Mouse (Mus musculus): ENCODE measurements around the gene Hdac7.

The Hdac7 gene

DNA sequence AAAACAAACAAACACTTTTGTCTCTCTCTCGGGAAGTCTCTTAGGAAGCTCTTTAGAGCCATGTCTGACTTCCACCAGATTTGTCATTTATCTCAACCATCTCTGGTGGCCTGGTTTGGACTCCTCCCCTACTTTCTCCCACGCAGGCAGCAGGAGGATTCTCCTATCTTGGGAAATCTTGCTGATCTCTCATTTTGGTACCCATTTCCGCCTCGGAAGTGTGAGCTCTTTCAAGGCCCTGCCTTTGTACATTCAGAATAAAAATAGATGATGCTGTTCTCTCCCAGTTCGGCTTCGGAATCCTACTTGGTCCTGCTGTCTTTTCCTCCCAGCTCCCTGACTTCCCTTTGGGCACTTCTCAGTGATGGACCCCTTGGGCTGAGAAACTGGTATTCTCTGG is 10.2 kb upstream of the Hdac7 start:
- no peak for DNase-seq

DNA sequence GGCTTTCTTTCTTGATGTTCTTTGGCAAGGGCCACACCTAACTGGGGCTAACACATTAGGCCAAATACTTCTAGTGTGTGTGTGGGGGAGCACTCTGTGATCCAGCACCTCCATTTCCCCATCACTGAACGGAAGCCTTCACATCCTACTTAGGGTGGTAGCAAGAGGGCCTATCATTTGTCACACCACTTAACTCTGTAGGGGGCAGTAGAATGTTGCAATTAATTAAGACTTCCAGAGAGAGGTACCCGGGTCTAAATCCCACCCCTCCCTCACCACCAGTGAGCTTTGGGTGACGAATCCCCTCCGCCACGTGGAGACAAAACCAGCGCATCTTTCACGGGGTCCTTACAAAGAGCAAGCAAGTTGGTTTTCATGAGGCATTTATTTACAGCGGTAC is 9.8 kb upstream of the Hdac7 start:
- no peak for DNase-seq

DNA sequence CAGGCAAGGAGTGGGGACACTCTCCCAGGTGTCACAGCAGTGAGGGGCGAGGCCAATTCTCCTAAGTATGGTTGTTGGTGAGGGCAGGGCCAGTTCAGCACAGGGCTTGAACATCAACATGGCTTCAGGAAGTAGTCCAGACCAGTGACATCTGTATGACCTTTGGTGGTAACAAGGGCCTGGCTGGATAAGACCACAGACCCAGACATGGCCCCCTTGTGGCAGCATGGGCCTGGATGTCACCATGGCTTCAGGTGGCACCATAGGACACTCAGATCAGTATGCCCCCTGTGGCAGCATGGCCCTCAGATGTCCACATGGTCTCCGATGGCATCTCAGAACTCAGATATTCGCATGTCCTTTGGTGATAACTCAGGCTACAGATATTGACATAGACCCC is 8.0 kb upstream of the Hdac7 start:
- DNase-seq: no peak

DNA sequence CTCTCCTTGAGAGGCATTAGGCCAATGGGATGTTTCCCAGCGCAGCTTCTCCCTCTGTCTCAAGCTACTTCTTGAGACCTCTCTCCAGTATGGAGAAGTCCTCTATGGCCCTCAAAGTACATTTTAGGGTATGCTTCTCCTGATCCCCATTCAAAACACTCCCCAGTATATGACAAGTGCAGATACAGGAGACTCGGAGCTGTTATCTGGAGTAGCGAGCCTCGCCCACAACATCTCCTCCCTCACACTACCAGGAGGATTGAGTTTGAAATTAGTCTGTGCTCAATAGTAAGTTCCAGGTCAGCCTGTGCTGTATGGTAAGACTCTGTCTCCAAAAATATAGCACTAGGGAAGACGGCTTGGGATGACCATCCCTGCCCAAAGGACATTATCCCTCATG is 6.7 kb upstream of the Hdac7 start:
- DNase-seq: no peak

DNA sequence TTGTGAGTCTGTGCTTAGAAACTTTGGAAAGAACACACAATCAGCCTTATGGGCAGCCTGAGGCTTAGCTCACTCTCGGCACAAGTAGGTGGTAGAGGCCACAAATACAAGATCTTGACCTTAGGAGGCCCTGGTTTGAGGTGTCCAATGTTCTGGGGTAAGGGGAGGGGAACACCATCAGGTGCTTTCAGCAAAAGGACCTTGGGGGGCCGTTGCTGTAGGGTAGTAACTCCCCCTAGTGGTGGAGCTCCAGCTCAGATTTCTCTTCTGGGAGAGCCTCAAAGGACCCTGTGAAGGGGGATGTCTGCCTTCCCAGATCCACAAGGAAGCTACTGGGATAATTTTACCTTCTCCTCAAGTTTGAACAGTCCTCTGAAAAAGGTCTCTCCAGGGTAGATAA is 6.1 kb upstream of the Hdac7 start:
- DNase-seq: no peak

DNA sequence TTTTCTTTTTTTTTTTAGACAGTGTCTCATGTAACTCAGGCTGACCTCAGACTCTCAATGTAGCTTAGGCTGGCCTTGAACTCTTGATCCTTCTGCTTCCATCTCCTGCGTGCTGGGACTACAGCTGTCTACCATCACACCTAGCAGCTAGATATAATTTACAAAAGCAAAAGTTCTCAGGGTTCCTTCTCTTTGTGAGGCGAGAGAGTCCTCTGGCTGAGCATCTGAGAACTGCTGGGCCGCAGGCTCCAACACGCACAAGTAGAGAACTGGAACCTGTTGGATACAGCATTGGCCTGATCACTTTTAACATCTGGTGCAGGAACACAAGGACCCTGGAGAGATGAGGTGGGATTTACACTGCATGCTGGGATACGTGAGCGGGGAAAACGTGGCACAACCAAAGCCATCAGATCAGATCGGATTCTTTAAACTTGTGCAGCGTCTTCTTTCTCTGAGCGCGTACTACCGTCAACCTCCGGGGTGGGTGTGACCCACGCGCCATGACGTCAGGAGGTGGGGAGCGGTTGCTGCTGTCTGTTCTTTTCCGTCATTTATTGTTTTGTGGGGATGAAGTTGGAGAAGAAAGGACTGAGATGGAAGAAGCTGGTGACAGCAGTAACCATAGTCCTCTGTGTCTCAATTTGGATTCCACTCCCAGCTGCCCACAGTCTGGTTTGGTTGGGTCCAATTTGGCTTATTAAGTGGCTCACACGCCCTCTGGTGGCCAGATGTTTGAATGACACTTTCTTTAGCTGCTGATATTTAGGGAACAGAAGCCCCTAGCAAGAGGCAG is 5.0 kb upstream of the Hdac7 start:
- DNase-seq: peak; percentile 58 to 80

DNA sequence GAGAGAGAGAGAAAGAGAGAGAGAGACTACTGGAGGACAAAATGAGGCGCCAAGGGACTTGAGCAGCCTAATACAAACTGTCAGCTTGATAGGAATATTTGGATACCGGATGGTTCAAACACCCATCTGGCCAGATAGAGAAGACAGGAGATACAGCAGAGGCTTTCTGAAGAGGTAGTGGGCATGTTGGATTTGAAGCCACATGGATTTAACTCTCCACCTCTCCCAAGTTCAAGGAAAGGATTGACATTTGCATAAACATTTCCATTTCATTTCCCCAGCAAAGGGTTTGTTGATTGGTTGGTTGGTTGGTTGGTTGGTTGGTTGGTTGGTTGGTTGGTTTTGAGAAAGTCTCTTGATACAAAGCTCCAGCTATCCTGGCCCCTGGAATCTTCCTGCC is 3.6 kb upstream of the Hdac7 start:
- DNase-seq: no peak

DNA sequence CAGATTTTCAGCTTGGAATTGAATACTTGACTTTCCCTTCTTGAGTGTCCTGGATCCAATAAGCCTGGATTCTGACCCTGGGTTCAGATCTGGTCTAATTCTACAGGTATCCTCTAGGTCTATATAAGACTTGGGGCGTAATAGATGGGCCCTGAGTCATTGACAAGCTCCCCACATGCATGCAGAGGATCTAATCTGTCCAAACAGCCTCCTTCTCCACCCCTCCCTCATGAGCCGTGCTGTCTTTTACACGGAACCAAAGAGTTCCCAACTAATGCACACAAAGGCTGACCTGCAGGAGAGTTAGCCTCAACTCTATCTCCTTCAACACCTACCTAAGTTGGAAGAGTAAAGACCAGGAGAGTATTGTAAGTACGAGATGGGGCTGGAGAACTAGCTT is 3.0 kb upstream of the Hdac7 start:
- DNase-seq: no peak

DNA sequence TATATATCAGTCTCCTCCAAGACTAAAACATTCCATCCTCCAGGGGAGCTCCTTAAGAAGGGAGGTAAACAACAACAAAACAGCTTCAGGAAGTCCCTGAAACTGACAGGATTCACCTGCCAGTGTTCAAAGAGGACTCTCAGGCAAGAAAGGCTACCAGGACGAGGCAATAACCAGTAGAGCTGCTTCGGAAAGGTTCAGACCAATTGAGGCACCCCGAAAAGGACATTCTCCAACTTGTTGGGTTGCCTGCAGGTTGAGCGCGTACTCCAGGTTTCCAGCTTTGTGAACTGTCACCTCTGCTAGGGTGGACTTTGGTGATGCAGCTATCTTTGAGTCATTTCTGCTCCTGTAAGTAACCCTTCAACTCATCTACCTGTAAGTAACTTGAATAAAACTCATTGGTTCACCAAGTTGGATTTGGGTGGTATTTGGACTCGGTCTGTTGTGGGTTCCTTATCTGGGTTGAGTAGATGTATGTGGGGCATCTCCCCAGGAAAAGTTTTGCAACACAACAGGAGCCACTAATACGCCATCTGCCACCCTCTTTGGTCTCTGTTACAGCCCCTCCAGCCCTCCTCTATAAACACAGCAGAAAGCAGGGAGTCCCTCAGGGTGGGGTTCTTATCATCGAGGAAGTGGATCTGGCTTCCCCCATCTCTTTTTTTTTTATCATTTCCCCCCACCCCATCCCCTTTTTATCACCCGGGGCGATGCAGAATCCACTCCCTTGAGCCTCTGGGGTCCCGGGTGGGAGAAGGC is 2.0 kb upstream of the Hdac7 start:
- no peak for DNase-seq

DNA sequence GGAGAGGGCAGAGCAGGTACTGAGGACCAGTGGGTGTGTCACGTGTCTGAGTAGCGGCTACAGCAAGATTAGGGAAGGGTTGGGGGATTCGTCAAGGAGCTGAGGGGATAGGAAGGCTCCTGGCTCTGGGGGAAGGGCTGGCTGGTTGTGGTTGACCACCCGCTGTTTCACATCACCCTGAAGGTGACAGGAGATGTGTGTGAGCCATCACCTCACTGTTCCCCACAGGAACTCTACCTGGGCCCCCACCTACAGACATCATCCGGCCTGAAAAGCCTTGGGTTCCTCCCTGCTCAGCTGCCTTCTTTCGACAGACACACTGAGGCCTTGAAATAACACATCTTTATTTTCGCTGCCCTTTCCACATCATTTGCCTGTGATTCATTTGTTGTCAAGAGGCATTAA is 1.1 kb downstream of the Hdac7 start:
- DNase-seq: peak in 1 of 2 experiments; percentile 62

DNA sequence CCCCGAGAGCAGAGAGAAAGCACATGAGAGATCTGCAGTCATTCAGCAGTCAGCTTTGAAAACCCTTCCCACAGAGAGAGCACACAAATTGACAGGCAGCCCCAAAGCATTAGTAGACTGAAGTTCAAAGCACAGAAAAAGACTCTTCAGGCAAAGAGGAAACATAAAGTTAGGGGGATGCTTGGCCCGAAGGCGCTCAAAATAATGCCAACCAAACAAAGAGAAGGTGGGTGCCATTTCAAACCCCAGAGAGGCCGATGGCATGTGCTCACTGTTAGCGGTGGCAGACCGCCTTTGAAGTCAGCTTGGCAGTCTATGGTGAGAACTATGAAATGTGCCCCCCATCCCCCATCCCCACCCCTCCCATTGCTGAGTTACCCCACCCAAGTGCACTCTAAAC is 2.2 kb downstream of the Hdac7 start:
- DNase-seq: peak in 1 of 2 experiments; percentile 73

DNA sequence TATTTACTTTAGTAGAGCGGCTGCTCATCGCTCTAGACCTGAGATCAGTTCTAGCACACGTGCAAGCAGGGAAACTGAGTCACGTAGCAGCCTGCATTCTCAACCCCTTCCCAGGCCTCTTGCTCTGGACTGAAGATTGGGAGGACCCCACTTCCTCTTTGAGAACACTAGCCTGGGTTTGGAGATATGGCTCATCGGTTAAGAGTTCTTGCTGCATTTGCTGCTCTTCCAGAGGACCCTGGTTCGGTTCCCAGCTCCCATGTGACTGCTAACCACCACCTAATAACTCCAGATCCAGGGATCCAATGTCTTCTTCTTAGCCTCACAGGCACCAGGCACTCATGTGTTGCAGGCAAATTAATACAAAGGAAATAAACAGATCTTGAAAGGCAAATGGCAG is 2.9 kb downstream of the Hdac7 start:
- no peak for DNase-seq

DNA sequence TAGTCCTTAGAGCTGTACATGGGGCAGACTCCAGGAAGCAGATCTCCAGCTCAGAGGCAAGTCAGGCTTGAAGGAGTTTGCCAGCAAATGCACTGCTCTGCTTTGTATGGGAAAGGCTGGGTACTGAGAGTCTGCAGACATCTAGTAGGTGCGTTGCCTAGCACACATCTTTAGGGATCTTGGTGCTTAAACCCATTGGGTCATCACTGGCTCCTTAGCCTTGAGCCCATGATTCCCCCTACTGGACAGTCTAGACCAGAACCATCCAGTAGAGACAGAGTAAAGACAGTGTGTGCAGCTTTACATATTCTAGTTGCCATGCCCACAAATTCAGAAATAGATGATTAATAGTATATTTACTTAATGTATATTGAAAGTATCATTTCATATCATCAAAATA is 3.5 kb downstream of the Hdac7 start:
- DNase-seq: no peak

DNA sequence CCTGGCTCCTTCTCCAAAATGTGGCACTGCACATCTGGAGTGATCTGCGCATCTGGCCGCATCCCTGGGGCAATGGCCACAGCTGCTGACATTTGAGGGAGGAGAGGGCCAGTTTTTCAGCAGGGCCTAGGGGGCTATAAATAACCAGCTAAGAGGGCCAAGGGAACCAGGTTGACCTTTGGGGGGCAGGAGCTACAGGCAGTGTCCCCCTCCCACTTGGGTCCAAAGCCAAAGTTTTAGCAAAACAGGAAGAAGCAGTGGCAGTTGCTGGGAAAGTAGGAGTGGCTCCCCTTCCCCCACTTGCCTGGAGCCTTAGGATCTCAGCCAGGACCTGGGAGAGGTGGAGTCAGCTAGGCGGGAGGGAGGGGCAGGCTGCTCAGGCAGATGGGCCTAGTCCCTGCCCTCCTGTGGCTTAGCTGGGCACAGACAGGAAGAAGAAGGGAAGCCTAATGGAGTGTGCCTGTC is 4.3 kb downstream of the Hdac7 start:
- no peak for DNase-seq

DNA sequence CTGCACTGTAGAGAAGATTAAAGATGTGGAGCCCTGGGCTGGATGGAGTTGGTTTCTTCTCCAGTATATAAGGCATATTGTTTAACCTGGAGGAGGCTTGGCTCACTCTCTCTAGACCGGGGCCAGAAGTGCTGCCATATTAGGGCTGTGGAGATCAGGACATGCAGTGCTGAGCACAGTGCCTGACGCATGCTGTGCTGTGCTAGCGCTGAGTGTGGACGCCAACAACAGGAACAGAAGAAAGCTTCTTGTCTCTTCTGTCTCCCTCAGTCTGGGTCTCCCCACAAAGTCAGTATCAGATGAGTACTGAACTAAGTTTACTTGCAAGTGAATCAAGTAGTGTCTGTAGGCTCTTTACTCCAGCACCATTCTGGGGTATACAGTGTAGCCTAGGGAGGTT is 4.8 kb downstream of the Hdac7 start:
- no peak for DNase-seq

DNA sequence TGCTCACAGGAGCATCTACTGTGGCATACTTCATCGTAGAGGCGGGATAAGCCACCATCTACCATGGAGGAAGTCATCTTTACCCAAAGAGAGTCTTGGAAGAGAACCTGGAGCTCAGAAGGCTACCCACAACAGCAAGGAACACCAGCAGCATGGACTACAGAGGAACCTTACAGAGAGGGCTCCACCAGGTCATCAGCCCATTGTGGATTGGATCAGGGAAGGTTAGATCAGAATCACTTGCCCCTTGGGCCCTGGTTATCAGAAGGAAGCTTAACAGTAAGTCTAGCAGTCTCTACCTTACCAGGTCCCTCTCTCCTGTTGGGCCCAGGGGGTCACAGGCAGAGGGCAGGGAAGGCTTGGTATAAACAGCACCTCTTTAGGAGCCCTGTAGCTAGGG is 5.3 kb downstream of the Hdac7 start:
- DNase-seq: no peak

DNA sequence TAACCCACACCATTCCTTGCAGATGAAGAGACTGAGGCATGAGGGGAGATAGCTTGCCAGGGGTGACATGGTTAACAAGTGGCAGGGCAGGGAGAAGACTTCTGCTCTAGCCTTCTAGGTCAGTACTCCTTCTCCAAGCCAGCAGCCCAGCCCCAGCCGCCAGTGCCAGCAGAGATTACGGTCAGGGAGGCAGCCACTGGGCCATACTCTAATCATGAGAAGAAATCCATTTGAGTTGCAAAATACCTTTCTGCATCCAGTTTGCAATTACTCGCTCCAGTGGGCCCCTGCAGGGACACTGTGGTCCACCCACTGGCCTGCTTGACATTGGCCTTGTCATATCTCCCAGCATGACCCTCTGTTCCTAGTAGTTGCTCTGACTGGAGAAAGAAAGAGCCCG is 5.9 kb downstream of the Hdac7 start:
- no peak for DNase-seq

DNA sequence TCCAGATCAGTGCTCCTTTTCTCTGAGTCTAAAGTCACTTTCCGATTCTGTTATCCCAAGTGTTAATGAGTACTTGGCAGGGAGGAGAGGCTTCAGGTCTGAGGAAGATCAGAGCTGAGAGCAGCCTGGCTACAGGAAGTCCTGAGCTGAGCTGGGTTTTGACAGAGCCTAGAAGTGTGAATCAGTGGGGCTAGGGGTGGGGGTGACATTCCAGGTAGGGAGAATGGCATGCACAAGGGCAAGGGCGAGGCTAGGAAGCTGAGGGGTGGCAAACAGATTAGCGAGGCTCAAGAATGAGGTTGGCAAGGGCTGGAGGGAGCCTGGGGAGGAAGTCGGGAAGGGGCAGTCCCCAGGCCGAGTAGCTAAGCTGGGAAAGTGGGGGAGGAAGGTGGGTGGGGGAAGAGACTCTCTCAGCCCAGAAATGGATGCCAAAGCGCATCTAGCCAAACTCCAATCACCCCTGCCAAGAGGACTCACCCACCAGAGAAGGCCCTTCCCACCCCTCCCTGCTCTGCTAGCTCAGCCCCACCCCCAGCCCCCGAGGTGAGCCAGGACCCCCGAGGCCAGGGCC is 6.7 kb downstream of the Hdac7 start:
- DNase-seq: peak in 1 of 2 experiments; percentile 57

DNA sequence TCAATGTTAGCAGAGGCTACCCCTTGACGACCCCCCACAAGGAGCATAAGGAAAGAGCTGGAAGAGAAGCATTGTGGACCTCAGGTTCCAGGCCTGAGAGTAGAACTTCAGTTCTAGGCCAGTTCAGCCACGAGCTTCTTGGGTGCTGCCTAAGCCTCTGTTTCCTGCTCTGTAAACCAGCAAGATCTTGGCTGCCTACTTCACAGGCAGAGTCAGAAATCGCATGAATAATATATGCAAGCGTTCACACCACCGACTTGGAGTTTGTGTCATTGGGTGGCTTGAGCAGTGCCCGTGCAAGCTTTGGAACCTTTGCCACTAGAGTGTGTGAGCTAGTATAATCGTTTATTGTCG is 7.4 kb downstream of the Hdac7 start:
- DNase-seq: no peak

DNA sequence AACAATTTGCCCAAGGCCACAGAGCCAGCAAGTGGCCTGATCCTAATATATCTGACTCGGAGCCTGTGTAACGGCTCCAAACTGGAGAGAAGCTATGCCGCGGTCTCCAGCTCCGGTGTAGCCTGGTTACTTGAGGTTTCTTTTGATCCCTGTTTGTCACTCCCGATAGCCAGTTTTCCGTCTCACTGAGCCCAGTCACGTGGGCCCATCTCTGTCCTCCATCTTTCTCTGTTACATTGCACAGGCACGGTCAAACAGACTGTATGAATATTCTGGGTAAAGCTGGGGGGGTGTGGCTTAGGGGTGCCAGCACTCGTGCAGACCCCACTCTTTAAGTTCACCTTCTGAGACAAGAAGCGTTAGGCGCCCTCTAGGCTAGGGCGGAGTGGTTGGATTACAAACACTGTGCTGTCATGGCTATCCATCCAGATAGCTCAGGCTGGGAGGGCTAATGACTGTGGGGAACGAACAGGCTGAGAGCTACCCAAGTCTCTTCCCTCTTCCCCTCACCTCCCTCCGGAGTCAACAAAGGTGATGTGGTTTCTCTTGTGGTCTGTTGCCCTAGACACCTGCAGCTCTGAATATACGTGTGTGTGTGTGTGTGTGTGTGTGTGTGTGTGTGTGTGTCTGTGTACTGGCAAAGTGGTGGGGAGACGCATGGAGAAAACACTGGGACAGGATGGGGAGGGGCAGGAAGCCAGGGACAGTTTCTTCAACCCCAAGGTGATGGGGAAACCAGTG is 8.0 kb downstream of the Hdac7 start:
- peak; percentile 72 to 90 for DNase-seq

DNA sequence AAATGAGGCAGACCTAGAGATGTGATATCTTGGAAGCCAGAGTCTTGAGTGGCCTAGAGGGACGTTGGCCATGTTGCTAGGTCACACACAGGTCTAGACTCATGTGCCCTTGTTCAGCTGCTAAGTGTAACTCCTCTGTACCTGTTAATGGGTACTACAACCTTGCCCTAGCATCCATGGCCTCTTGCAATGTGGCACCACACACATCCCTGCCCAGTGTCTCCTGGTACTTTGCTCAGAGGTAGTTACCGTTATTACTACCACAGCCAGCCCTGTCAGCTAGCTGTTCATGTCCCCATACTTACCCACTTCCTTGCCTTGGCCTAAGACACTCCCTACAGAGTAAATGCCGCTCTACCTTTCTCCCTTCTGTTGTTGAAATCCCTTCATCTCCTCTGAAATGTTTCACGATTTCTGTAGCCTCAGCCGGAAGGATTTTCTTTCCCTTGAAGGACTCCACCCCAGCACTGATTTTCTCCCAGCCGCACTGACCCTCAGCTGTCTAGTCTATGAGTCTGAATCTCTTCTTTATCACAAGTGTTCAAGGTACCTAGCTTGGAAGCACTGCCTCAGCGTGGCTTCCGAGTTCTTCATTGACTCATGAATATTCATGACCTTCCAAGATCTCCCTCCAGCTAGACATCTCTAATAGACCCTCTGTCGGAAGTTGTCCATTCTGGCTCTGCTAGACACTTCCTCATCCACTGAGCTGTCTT is 11.4 kb downstream of the Hdac7 start:
- no peak for DNase-seq

DNA sequence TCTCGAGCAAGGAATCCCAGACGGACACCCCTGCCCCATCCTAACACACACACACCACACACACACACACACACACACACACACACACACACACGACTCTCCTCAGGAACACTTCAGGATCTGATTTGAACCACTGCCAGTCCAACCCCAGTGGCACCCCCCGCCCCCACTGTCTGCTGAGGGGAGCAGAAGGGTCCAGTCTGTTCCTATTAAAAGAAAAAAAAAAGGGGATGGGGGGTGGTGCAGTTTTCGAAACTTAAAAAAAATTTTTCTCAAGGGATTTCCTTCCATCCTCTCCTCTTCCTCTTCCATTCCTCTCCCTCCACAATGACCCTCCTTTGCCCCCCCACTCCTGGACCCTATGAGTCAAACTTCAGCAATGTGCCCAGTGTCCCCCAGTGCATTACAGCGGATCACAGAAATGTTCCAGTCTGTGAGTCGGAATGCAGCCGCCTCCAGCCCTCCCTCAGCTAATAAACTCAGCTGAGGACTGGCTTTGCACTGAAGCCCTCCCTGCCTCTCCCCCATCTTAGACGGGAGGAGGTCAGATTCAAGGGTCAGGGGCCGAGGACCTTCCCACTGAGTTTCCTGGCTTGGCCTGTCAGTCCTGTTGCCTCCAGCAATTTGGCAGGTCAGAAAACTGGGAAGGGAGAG is 12.2 kb downstream of the Hdac7 start:
- DNase-seq: no peak
